Mouse (Mus musculus) thymus, adult 2 months (tissue): ENCODE results near the gene Cyb5r2. TPM values are rescaled to one million over a fixed set of nuclear protein-coding genes. Genes with fewer than 3 reads are reported as not detected.

Experiments used
- DNase-seq: peaks from one replicate; pipeline ENCODE4 v3.0.0; 2021
- H3K27ac ChIP-seq: fragments of 200-500 bp; 2 replicates; pipeline ENCODE4 v1.5.1; 2012; ENCODE audit warnings: low read length, control low read depth; ENCODE audit not compliant: control insufficient read depth, insufficient read depth
- H3K27me3 ChIP-seq: fragments of 200-500 bp; 2 replicates; pipeline ENCODE4 v1.6.1; 2012; ENCODE audit warnings: mild to moderate bottlenecking, low read length, moderate library complexity, mixed read lengths; ENCODE audit not compliant: control insufficient read depth, insufficient read depth
- H3K36me3 ChIP-seq: fragments of 200-500 bp; 2 replicates; pipeline ENCODE4 v1.6.1; 2012; ENCODE audit warnings: mild to moderate bottlenecking, low read length, moderate library complexity; ENCODE audit not compliant: control insufficient read depth, insufficient read depth
- H3K4me1 ChIP-seq: fragments of 200-500 bp; replicated peaks from 2 replicates; pipeline ENCODE4 v1.6.1; 2012; ENCODE audit warnings: low read length; ENCODE audit not compliant: control insufficient read depth, insufficient read depth
- H3K4me3 ChIP-seq: fragments of 200-500 bp; 2 replicates; pipeline ENCODE4 v1.5.1; 2012; ENCODE audit warnings: mild to moderate bottlenecking, low read length, control low read depth, moderate library complexity; ENCODE audit not compliant: control insufficient read depth, insufficient read depth
- CTCF ChIP-seq: fragments of 200-500 bp; IDR thresholded peaks from 2 replicates; pipeline ENCODE4 v1.5.1; 2012; ENCODE audit warnings: mild to moderate bottlenecking, control low read depth, low read length, moderate library complexity, borderline replicate concordance; ENCODE audit not compliant: control insufficient read depth, poor library complexity, insufficient read depth; ENCODE audit errors: extremely low read depth
- POLR2A ChIP-seq: fragments of 200-500 bp; IDR thresholded peaks from 2 replicates; pipeline ENCODE4 v1.6.1; 2012; ENCODE audit warnings: mild to moderate bottlenecking, low read length, control low read depth, moderate library complexity; ENCODE audit not compliant: control insufficient read depth, poor library complexity, insufficient read depth; ENCODE audit errors: extremely low read depth
- WGBS: fragments of 180-500 bp; shearing (Covaris S2); methylation state at CpG from one replicate; pipeline ENCODE4 v1.1.7; 2018; 5-methylcytosine and 5-hydroxymethylcytosine counted together
- polyA plus RNA-seq: library from polyadenylated mRNA; depleted of rRNA; stranded (reverse); fragments of >200 nt; gene quantifications from 2 replicates; pipeline ENCODE4 v1.2.3, GENCODE M21; 2012

Cyb5r2 gene
- polyA plus RNA-seq, 1 experiment = 0.13 TPM

DNA sequence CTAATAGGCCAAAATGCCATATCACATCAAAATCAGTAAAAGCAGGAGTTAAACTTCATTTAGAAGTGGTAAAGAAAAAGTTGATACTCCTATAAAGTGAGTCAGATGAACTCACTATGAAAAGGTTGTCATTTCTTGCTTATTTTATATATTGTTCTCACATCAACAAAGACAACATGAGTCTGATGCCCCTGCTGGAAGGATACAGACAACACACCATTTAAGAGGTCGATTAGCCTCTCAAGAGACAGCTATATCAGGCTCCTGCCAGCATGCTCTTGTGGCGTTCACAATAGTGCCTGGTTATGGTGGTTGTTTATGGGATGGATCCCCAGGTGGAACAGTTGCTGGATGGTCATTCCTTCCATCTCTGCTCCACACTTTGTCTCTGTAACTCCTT lies 24.7 kb downstream of the Cyb5r2 start:
- no peaks in the 10 kb centered on the region for H3K36me3 ChIP-seq
- no peak overlapping the region for H3K27ac ChIP-seq
- no peaks in the 10 kb centered on the region for H3K27me3 ChIP-seq
- no peak overlapping the region for H3K4me3 ChIP-seq
- WGBS = 72% methylated on average over 2 of the region's 2 CpGs
- no peak for DNase-seq
- no peaks in the 10 kb centered on the region for H3K4me1 ChIP-seq
- TF ChIP-seq POLR2A (no peak), CTCF (no peak)

DNA sequence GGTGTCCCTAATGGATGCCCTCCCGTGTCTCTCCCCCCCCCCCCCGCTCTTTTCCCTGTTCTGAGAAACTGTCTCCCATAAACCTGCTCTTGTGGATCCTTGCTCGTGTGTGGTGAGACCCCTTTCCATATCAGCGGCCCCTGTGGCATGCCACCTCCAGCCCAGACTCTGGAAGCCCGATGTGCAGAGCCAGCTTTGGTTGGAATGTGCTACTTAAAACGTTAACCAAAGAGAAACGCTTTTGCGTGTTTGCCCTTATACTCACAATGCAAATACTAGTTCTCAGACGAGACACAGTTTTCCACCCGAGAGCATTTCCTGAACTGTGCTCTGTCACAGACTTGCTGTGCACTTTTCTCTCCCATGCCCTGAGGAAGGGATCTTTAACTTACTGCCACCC lies 27.2 kb downstream of the Cyb5r2 start:
- Histone ChIP-seq H3K27ac (no peak overlapping the region), H3K27me3 (no peaks in the 10 kb centered on the region), H3K36me3 (no peaks in the 10 kb centered on the region), H3K4me1 (no peaks in the 10 kb centered on the region), H3K4me3 (no peak overlapping the region)
- no peak for DNase-seq
- 90% methylated on average over 10 of the region's 10 CpGs for WGBS
- TF ChIP-seq POLR2A (no peak), CTCF (no peak)

DNA sequence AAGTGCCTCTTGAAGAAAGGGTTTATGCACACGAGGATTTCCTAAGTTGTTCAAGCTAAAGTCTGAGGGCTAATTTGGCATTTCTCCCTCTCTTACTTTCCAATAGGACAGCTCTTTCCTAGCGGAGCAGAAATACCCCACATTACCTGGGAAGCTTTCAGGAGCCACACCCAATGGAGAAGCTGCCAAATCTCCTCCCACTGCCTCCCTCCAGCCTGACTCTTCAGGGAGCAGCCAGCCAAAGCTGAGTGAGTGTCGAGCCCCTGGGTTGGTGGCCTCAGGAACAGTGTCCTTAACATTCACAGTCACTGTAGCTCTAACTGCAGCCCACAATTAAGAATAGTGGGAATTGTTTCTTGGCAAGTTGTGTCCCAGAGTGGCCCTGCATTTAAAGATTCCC lies 30.3 kb downstream of the Cyb5r2 start:
- no peaks in the 10 kb centered on the region for H3K36me3 ChIP-seq
- H3K27me3 ChIP-seq = no peaks in the 10 kb centered on the region
- H3K27ac ChIP-seq = no peak overlapping the region
- DNase-seq = no peak
- 88% methylated on average over 3 of the region's 3 CpGs for WGBS
- H3K4me1 ChIP-seq = no peaks in the 10 kb centered on the region
- TF ChIP-seq POLR2A (no peak), CTCF (no peak)
- no peak overlapping the region for H3K4me3 ChIP-seq

DNA sequence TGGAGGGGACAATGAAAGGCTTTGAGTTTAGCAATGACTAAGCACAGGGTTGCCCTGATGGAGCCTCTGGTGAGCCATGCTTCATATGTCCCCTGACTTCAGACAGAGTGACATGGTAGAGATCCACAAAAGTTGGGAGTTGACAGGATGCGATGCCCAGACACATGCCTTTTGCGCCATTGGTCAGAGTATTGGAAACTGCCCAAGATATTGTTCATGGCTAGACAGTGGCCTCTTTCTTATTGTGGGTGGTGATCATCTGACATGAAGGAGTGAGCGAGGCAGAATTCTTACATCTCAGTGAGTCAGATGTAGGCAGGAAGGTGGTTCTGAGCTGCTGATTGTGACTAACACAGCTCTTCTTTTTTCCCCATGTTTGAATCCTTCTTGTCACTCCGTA lies 35.3 kb downstream of the Cyb5r2 start:
- Histone ChIP-seq H3K36me3 (no peaks in the 10 kb centered on the region), H3K27me3 (no peaks in the 10 kb centered on the region), H3K27ac (no peak overlapping the region), H3K4me1 (no peaks in the 10 kb centered on the region), H3K4me3 (no peak overlapping the region)
- TF ChIP-seq CTCF (no peak), POLR2A (no peak)
- WGBS = 96% methylated on average over 4 of the region's 4 CpGs
- DNase-seq = no peak

DNA sequence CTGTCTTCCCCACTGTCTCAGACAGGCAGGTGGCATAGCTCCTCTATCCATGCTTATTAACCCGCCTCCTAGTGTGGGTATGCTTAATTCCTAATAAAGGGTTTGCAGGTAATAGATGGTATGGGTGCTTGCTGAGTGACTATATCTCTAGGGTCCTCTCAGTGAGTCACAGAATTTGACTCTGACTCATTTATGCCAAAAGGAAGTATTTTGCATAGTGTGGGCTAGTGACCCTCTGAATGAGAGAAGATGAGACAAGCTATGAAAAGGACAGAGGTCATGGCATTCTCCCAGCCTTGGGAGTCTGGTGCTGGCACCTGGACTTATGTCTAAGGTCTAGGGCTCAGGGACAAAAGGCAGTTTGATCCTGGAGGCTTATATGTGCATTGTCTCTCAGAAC lies 37.1 kb downstream of the Cyb5r2 start:
- WGBS = 81% methylated on average over 1 of the region's 1 CpGs
- no peak overlapping the region for H3K27ac ChIP-seq
- H3K27me3 ChIP-seq = no peaks in the 10 kb centered on the region
- no peaks in the 10 kb centered on the region for H3K36me3 ChIP-seq
- TF ChIP-seq POLR2A (no peak), CTCF (no peak)
- no peak overlapping the region for H3K4me3 ChIP-seq
- DNase-seq = no peak
- no peaks in the 10 kb centered on the region for H3K4me1 ChIP-seq

DNA sequence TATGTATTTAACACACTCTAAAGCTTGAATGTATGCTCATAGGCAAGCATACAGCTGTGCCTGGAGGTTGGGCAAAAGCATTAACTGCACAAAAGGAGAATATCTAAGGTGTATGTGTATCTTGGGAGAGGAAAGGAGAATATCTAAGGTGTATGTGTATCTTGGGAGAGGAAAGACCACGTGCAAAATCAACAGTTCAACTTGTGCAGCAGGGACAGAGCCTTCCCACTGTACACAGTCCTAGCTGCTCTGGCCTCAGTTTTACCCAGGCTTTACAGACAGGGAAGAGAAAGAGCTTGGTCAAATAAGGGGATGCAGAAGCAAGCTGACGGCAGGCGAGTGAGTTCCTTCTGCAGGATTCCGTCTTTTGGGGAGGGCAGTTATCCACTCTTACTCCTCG lies 43.8 kb downstream of the Cyb5r2 start:
- 91% methylated on average over 5 of the region's 5 CpGs for WGBS
- TF ChIP-seq CTCF (no peak), POLR2A (no peak)

DNA sequence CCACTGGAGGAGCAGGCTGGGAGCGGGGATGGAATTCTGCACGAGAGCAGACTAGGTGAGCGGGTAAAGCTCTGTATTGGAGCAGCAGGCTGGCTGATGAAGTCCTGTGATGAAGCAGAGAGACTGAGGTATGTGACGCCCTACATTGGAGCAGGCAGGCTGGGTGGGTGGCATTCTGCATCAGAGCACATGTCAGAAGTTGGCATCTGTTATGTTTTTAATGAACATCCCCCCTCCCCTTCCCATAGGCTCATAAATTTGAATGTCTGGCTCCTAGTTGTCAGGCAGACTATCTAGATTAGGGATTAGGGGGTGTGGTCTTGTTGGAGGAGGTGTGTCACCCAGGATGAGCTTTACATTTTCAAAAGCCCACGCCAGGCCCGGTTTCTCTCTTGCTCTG lies 45.1 kb downstream of the Cyb5r2 start:
- no peaks in the 10 kb centered on the region for H3K27me3 ChIP-seq
- H3K27ac ChIP-seq = no peak overlapping the region
- no peak overlapping the region for H3K4me3 ChIP-seq
- no peak for TF ChIP-seq POLR2A
- TF ChIP-seq CTCF = no peak
- peaks cover 22% of the 10 kb centered on the region for H3K4me1 ChIP-seq
- no peaks in the 10 kb centered on the region for H3K36me3 ChIP-seq
- WGBS = 93% methylated on average over 6 of the region's 6 CpGs
- no peak for DNase-seq

More for the DNA sequence above, 43.8 kb downstream of the Cyb5r2 start:
- no peak overlapping the region for H3K4me3 ChIP-seq
- no peaks in the 10 kb centered on the region for H3K36me3 ChIP-seq
- no peak overlapping the region for H3K27ac ChIP-seq
- no peak for DNase-seq
- peaks cover 11% of the 10 kb centered on the region for H3K4me1 ChIP-seq
- H3K27me3 ChIP-seq = no peaks in the 10 kb centered on the region

DNA sequence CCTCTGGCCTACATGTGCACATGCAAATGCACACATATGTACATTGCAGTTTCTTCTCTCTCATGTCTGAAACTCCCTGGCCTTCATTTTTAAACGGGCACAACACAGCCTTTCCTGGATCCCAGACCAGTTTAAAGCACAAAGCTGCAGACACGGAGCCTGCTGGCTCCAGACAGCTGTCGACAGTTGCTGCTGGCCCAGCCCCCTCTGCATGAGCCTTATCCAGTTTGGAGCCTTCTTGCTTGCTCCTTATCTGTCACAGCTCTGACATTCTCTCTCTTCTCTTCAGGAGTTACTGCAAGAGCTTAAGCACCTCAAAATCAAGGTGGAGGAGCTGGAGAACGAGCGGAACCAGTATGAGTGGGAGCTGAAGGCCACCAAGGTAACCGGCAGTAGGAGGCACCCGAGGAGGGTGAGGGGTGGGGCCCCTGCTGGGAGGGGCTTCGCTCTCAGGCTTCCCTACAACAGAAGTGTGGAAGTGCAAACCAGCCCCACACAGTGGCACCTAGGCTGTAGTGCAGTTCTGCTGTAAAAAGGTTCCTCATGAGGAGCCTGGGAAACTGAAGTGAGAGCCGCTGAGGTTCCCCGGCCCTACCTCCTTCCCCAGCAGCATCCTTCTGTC lies 49.2 kb downstream of the Cyb5r2 start:
- DNase-seq = peak; percentile 92
- peak overlapping the region; percentile 96 for H3K27ac ChIP-seq
- peak overlapping the region; percentile 57 for H3K4me3 ChIP-seq
- no peaks in the 10 kb centered on the region for H3K27me3 ChIP-seq
- H3K36me3 ChIP-seq = no peaks in the 10 kb centered on the region
- 4% methylated on average over 10 of the region's 10 CpGs for WGBS
- peaks cover 52% of the 10 kb centered on the region for H3K4me1 ChIP-seq
- TF ChIP-seq CTCF = peak; percentile 67; the same call in 1 of the 2 replicates
- peak; percentile 59 for TF ChIP-seq POLR2A
